In the genomic region with DNA sequence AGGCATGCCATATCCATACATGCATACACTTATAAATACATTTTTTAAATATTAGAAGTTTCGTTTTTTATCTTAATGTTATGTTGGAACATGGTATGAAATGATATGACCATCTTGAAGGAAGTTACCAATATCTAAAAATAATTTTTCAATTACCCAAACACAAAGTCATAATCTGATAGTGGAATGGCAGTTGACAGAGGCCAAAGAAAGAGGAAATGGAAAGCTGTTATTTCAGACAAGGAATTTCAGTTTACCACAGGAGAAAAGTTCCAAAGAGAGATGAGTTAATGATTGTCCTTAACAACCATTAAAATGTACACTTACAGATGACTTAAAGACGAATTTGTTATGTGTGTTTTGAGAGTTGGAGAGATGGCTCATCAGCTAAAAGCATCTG, we compare ENCODE assay signal across 16 mouse cellular contexts.
"Had no signal": no experiment of that assay in that cellular context is flagged by ENCODE, and none has a peak within 500 bp of the region (broad histone marks: within the 10 kb centered on the region; RNA-seq: fewer than 3 reads in every experiment).

No protein-coding gene starts in this region.

- H3K9ac ChIP-seq: liver, embryonic 15.5 days; lung, embryonic 14.5 days; neural tube, embryonic 13.5 days; stomach, embryonic 15.5 days had no signal

- H3K4me2 ChIP-seq: liver, embryonic 15.5 days; lung, embryonic 14.5 days; neural tube, embryonic 13.5 days; stomach, embryonic 15.5 days had no signal

- H3K27ac ChIP-seq: left cerebral cortex, adult 2 months; limb, embryonic 10.5 days; liver, embryonic 15.5 days; midbrain, embryonic 10.5 days; neural tube, embryonic 13.5 days; stomach, embryonic 15.5 days had no signal

- DNase-seq: kidney, adult 8-10 months; kidney, postnatal 25 days; lung, embryonic 14.5 days; lung, postnatal 10 days; lung, postnatal 4 days; midbrain, embryonic 14.5 days; right cerebral cortex, postnatal 14 days; thymus, adult 2 months; thymus, postnatal 25 days had no signal

- H3K4me1 ChIP-seq: midbrain, embryonic 10.5 days; neural tube, embryonic 13.5 days; stomach, embryonic 15.5 days had no signal

- H3K4me3 ChIP-seq: left cerebral cortex, adult 2 months; limb, embryonic 10.5 days; liver, embryonic 15.5 days; midbrain, embryonic 10.5 days; neural tube, embryonic 13.5 days; stomach, embryonic 15.5 days had no signal

- H3K9me3 ChIP-seq: limb, embryonic 10.5 days; liver, embryonic 15.5 days; midbrain, embryonic 10.5 days; neural tube, embryonic 13.5 days; stomach, embryonic 15.5 days had no signal

- H3K27me3 ChIP-seq: liver, embryonic 15.5 days; neural tube, embryonic 13.5 days; stomach, embryonic 15.5 days had no signal

- ATAC-seq: intestine, postnatal 0 days had no signal
